Mouse (Mus musculus): ENCODE results near the gene 1700088E04Rik.

- TF ChIP-seq CTCF (IDR thresholded peaks at IDR 0.05; ENCODE audit: insufficient read depth, low read depth, low read length) (no peak), POLR2A (IDR thresholded peaks at IDR 0.05; ENCODE audit: insufficient read depth, low read depth, low read length) (no peak)
Measured at GRCm38 (mm10) chr15:79165140-79165539, 24.1 kb upstream of the 1700088E04Rik start, which contains the start of gene Sox10.

All from olfactory bulb, adult 2 months (tissue).